Mouse (Mus musculus): ENCODE measurements around the gene Ticrr. TPM values are rescaled to one million over a fixed set of nuclear protein-coding genes. Genes with fewer than 3 reads are reported as not detected.

Gene Ticrr
- polyA plus RNA-seq, 1 experiment, result 5.0 TPM

DNA sequence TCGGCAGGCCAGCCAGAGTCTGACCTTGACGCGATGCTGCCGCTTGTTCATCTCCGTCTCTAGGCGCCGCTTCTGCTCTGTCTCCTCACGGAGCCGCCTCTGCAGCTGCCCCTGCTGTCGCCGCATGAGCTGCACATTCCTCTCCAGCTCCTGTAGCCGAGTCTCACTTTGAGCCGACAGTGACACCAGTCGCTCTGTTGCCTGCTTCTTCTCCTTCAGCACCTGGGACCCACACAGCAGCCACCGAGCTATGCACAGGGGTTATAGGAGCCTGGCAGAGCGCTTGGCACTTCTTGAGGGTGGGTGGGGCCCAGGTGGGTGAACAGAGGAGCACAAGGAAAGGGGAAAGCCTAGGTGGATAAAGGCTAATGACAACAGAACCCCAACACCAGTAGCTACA lies 42.8 kb downstream of the Ticrr start:
- H3K79me3 ChIP-seq (ENCODE audit: low read depth), result no peaks in the 10 kb centered on the region
- no peak for TF ChIP-seq MYOG (IDR thresholded peaks at IDR 0.05; ENCODE audit: control insufficient read depth, extremely low read depth, insufficient read length)
- TF ChIP-seq CTCF (IDR thresholded peaks at IDR 0.05; ENCODE audit: control insufficient read depth, insufficient read depth, insufficient read length), result no peak
- TF ChIP-seq CEBPB (IDR thresholded peaks at IDR 0.05; ENCODE audit: low read depth), result no peak
- no peak for TF ChIP-seq MAX (IDR thresholded peaks at IDR 0.05)
- no peak for TF ChIP-seq USF1 (IDR thresholded peaks at IDR 0.05; ENCODE audit: low read depth)
- TF ChIP-seq FOSL1 (IDR thresholded peaks at IDR 0.05; ENCODE audit: insufficient read depth, low read length, poor library complexity, severe bottlenecking), result no peak
- TF ChIP-seq MYOD1 (IDR thresholded peaks at IDR 0.05; ENCODE audit: control insufficient read depth, insufficient read length, low read depth), result no peak
- H3ac ChIP-seq (ENCODE audit: control insufficient read depth, insufficient read length, low read depth), result no peak overlapping the region
- peaks cover 16% of the 10 kb centered on the region for H3K36me3 ChIP-seq (ENCODE audit: control insufficient read depth, insufficient read depth)
- H3K4me3 ChIP-seq (ENCODE audit: insufficient read depth, poor library complexity, severe bottlenecking), result no peak overlapping the region
- H3K79me2 ChIP-seq (ENCODE audit: control insufficient read depth, insufficient read depth), result no peaks in the 10 kb centered on the region
- no peaks in the 10 kb centered on the region for H3K27me3 ChIP-seq (ENCODE audit: control insufficient read depth, insufficient read depth, insufficient read length)

DNA sequence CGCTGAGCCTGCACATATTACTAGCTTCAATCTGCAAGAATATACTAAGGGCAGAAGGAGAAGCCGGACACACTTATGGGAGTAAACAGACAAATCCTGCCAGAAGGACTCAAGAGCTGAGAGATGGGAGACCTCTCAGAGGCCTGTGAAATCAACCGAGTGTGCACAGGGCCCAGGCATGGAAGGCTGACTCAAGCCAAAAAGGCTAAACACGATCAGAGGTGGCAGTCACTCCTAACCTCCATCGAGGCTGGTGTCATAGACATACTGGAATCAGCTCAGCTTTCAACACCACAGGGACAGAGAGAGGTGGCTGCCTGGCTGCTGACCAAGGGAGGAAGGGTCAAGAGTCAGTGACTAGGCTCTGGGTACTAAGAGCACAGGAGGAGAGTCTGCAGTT lies 45.2 kb downstream of the Ticrr start:
- peaks cover 14% of the 10 kb centered on the region for H3K36me3 ChIP-seq (ENCODE audit: control insufficient read depth, insufficient read depth)
- no peaks in the 10 kb centered on the region for H3K27me3 ChIP-seq (ENCODE audit: control insufficient read depth, insufficient read depth, insufficient read length)
- H3ac ChIP-seq (ENCODE audit: control insufficient read depth, insufficient read length, low read depth), result no peak overlapping the region
- no peaks in the 10 kb centered on the region for H3K79me3 ChIP-seq (ENCODE audit: low read depth)
- H3K79me2 ChIP-seq (ENCODE audit: control insufficient read depth, insufficient read depth), result no peaks in the 10 kb centered on the region
- TF ChIP-seq MAX (IDR thresholded peaks at IDR 0.05), result no peak
- no peak for TF ChIP-seq CEBPB (IDR thresholded peaks at IDR 0.05; ENCODE audit: low read depth)
- no peak for TF ChIP-seq MYOD1 (IDR thresholded peaks at IDR 0.05; ENCODE audit: control insufficient read depth, insufficient read length, low read depth)
- no peak for TF ChIP-seq CTCF (IDR thresholded peaks at IDR 0.05; ENCODE audit: control insufficient read depth, insufficient read depth, insufficient read length)
- no peak for TF ChIP-seq FOSL1 (IDR thresholded peaks at IDR 0.05; ENCODE audit: insufficient read depth, low read length, poor library complexity, severe bottlenecking)
- no peak for TF ChIP-seq MYOG (IDR thresholded peaks at IDR 0.05; ENCODE audit: control insufficient read depth, extremely low read depth, insufficient read length)
- no peak for TF ChIP-seq USF1 (IDR thresholded peaks at IDR 0.05; ENCODE audit: low read depth)
- no peak overlapping the region for H3K4me3 ChIP-seq (ENCODE audit: insufficient read depth, poor library complexity, severe bottlenecking)

- H3K79me3 ChIP-seq (ENCODE audit: low read depth), result no peaks in the 10 kb centered on the region
- H3K79me2 ChIP-seq (ENCODE audit: control insufficient read depth, insufficient read depth), result no peaks in the 10 kb centered on the region
- no peaks in the 10 kb centered on the region for H3K27me3 ChIP-seq (ENCODE audit: control insufficient read depth, insufficient read depth, insufficient read length)
- no peak overlapping the region for H3ac ChIP-seq (ENCODE audit: control insufficient read depth, insufficient read length, low read depth)
- H3K4me3 ChIP-seq (ENCODE audit: insufficient read depth, poor library complexity, severe bottlenecking), result no peak overlapping the region
- TF ChIP-seq MYOD1 (IDR thresholded peaks at IDR 0.05; ENCODE audit: control insufficient read depth, insufficient read length, low read depth) (no peak), CTCF (IDR thresholded peaks at IDR 0.05; ENCODE audit: control insufficient read depth, insufficient read depth, insufficient read length) (no peak), USF1 (IDR thresholded peaks at IDR 0.05; ENCODE audit: low read depth) (no peak)
- H3K36me3 ChIP-seq (ENCODE audit: control insufficient read depth, insufficient read depth), result no peaks in the 10 kb centered on the region
Measured at GRCm38 (mm10) chr7:79710130-79710607, 50.2 kb downstream of the Ticrr start.

DNA sequence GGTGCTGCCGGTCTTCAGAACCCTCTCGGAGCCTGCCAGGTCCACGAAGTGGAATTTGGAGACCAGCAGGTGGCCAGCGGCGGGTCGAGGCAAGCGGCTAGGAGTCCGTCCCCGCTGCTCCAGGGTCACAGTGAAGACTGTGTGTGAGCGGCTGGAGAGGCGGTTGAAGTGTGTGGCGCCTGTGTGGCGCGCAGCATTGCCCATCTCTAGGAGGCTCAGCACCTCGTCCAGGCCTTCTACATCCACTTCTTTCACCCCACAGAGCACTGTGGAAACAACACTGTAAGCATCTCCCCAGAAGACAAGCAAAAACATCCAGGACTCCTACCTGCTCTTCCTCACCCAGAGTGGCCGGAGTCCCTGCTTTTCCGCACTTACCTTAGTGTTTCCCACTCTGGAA lies 50.8 kb downstream of the Ticrr start:
- no peak overlapping the region for H3ac ChIP-seq (ENCODE audit: control insufficient read depth, insufficient read length, low read depth)
- no peaks in the 10 kb centered on the region for H3K79me2 ChIP-seq (ENCODE audit: control insufficient read depth, insufficient read depth)
- H3K4me3 ChIP-seq (ENCODE audit: insufficient read depth, poor library complexity, severe bottlenecking), result no peak overlapping the region
- TF ChIP-seq MYOG (IDR thresholded peaks at IDR 0.05; ENCODE audit: control insufficient read depth, extremely low read depth, insufficient read length) (no peak), MAX (IDR thresholded peaks at IDR 0.05) (no peak), CTCF (IDR thresholded peaks at IDR 0.05; ENCODE audit: control insufficient read depth, insufficient read depth, insufficient read length) (no peak), FOSL1 (IDR thresholded peaks at IDR 0.05; ENCODE audit: insufficient read depth, low read length, poor library complexity, severe bottlenecking) (no peak), MYOD1 (IDR thresholded peaks at IDR 0.05; ENCODE audit: control insufficient read depth, insufficient read length, low read depth) (no peak), USF1 (IDR thresholded peaks at IDR 0.05; ENCODE audit: low read depth) (no peak), CEBPB (IDR thresholded peaks at IDR 0.05; ENCODE audit: low read depth) (no peak)
- H3K36me3 ChIP-seq (ENCODE audit: control insufficient read depth, insufficient read depth), result no peaks in the 10 kb centered on the region
- no peaks in the 10 kb centered on the region for H3K79me3 ChIP-seq (ENCODE audit: low read depth)
- no peaks in the 10 kb centered on the region for H3K27me3 ChIP-seq (ENCODE audit: control insufficient read depth, insufficient read depth, insufficient read length)

GRCm38 (mm10) chr7:79715187-79715981 lies 55.4 kb downstream of the Ticrr start, which contains the start of gene Kif7:
Kif7 (minus strand) TSS chr7:79715720.
- Histone ChIP-seq H3K36me3 (ENCODE audit: control insufficient read depth, insufficient read depth) (no peaks in the 10 kb centered on the region), H3ac (ENCODE audit: control insufficient read depth, insufficient read length, low read depth) (peak within 1 kb of the TSS; percentile 19), H3K79me3 (ENCODE audit: low read depth) (no peaks in the 10 kb centered on the region), H3K27me3 (ENCODE audit: control insufficient read depth, insufficient read depth, insufficient read length) (no peaks in the 10 kb centered on the region), H3K79me2 (ENCODE audit: control insufficient read depth, insufficient read depth) (no peaks in the 10 kb centered on the region), H3K4me3 (ENCODE audit: insufficient read depth, poor library complexity, severe bottlenecking) (peak within 1 kb of the TSS; percentile 48)
- TF ChIP-seq MYOD1 (IDR thresholded peaks at IDR 0.05; ENCODE audit: control insufficient read depth, insufficient read length, low read depth) (no peak), CEBPB (IDR thresholded peaks at IDR 0.05; ENCODE audit: low read depth) (no peak), MYOG (IDR thresholded peaks at IDR 0.05; ENCODE audit: control insufficient read depth, extremely low read depth, insufficient read length) (no peak), USF1 (IDR thresholded peaks at IDR 0.05; ENCODE audit: low read depth) (no peak), FOSL1 (IDR thresholded peaks at IDR 0.05; ENCODE audit: insufficient read depth, low read length, poor library complexity, severe bottlenecking) (no peak), MAX (IDR thresholded peaks at IDR 0.05) (no peak), CTCF (IDR thresholded peaks at IDR 0.05; ENCODE audit: control insufficient read depth, insufficient read depth, insufficient read length) (no peak)

Measured in C2C12 (cell line).